22 mouse cellular contexts compared by ENCODE assay signal in genomic region chr15:96179511-96179910, GRCm38 (mm10).
DNase-seq lines count a peak whose midpoint lies in the region; ATAC-seq lines count a peak whose summit lies in the region.
"Had no signal": no experiment of that assay in that cellular context is flagged by ENCODE, and none has a peak within 500 bp of the region (broad histone marks: within the 10 kb centered on the region; RNA-seq: fewer than 3 reads in every experiment).

No protein-coding gene starts in this region.

- H3K36me3 ChIP-seq in forebrain, embryonic 15.5 days = no peaks in the 10 kb centered on the region
- no peaks in the 10 kb centered on the region for H3K36me3 ChIP-seq in hindbrain, embryonic 16.5 days (ENCODE audit: control insufficient read depth, insufficient read depth, low read length)
- H3K36me3 ChIP-seq: embryonic facial prominence, embryonic 10.5 days; forebrain, embryonic 10.5 days; hindbrain, embryonic 15.5 days had no signal

- no peaks in the 10 kb centered on the region for H3K27me3 ChIP-seq in forebrain, embryonic 15.5 days
- no peaks in the 10 kb centered on the region for H3K27me3 ChIP-seq in hindbrain, embryonic 16.5 days (replicated peaks; ENCODE audit: control insufficient read depth, insufficient read depth, low read length)
- H3K27me3 ChIP-seq: CH12.LX; hindbrain, embryonic 15.5 days had no signal

- H3K9me3 ChIP-seq in forebrain, embryonic 15.5 days = no peaks in the 10 kb centered on the region
- no peaks in the 10 kb centered on the region for H3K9me3 ChIP-seq in hindbrain, embryonic 16.5 days (ENCODE audit: control insufficient read depth, low read length)
- H3K9me3 ChIP-seq: embryonic facial prominence, embryonic 10.5 days; forebrain, embryonic 10.5 days; hindbrain, embryonic 15.5 days had no signal

- intact Hi-C loops in heart, postnatal 14 days (cut with DNase I) = no loop called here

- H3K9ac ChIP-seq in forebrain, embryonic 15.5 days (replicated peaks) = no peak overlapping the region
- H3K9ac ChIP-seq in hindbrain, embryonic 16.5 days (ENCODE audit: low read depth, low read length) = no peak overlapping the region
- H3K9ac ChIP-seq: hindbrain, embryonic 15.5 days had no signal

- DNase-seq in 3134 (ENCODE audit: extremely low read depth, insufficient read length, low spot score) (peak; percentile 63), ES-CJ7 (ENCODE audit: low read depth, low spot score) (peak; percentile 97), MN1 (ENCODE audit: low spot score) (peak; percentile 33), WW6 (ENCODE audit: low read depth, low spot score) (peak; percentile 71)
- no peak for DNase-seq in heart, postnatal 14 days
- no peak for DNase-seq in spleen, postnatal 36 days (ENCODE audit: low spot score in 2 of 2)
- DNase-seq: adrenal gland, adult 2 months; adrenal gland, postnatal 25 days; cerebellum, adult 18-20 months; cerebellum, postnatal 10 days; gastrocnemius, postnatal 36 days; heart, adult 11 months; kidney, adult 11 months; kidney, adult 9 months had no signal

- H3K4me1 ChIP-seq in forebrain, embryonic 15.5 days = peaks cover 15% of the 10 kb centered on the region
- no peaks in the 10 kb centered on the region; the same call in 1 of the 2 replicates for H3K4me1 ChIP-seq in hindbrain, embryonic 16.5 days (ENCODE audit: control insufficient read depth, insufficient read depth, low read depth, low read length)
- H3K4me1 ChIP-seq: hindbrain, embryonic 15.5 days had no signal

- ATAC-seq in forebrain, embryonic 15.5 days (replicated peaks) = no peak
- no peak for ATAC-seq in hindbrain, embryonic 16.5 days
- ATAC-seq: activated CD4-positive, CD25-positive, alpha-beta regulatory T cell, adult 4 months had no signal

- WGBS in forebrain, embryonic 15.5 days = 81% methylated on average over 5 of the region's 5 CpGs
- 80% methylated on average over 5 of the region's 5 CpGs for WGBS in hindbrain, embryonic 16.5 days

- no peak overlapping the region for H3K27ac ChIP-seq in forebrain, embryonic 15.5 days (replicated peaks)
- H3K27ac ChIP-seq in hindbrain, embryonic 16.5 days (ENCODE audit: low read depth, low read length) = no peak overlapping the region
- H3K27ac ChIP-seq: embryonic facial prominence, embryonic 10.5 days; forebrain, embryonic 10.5 days; hindbrain, embryonic 15.5 days had no signal

- H3K4me3 ChIP-seq in forebrain, embryonic 15.5 days = no peak overlapping the region
- no peak overlapping the region for H3K4me3 ChIP-seq in hindbrain, embryonic 16.5 days (ENCODE audit: low read length)
- H3K4me3 ChIP-seq: embryonic facial prominence, embryonic 10.5 days; erythroblast, embryonic 14.5 days; forebrain, embryonic 10.5 days; hindbrain, embryonic 15.5 days had no signal

- no peak overlapping the region for H3K4me2 ChIP-seq in forebrain, embryonic 15.5 days (replicated peaks)
- no peak overlapping the region for H3K4me2 ChIP-seq in hindbrain, embryonic 16.5 days (ENCODE audit: low read length)
- H3K4me2 ChIP-seq: hindbrain, embryonic 15.5 days had no signal

Comparison
In these comparisons a context has a peak if more than half of its experiments do, and no peak if none do; other contexts are left out.
1. DNase-seq: peak in 3134 (single experiment), ES-CJ7 (single experiment), MN1 (single experiment) and WW6 (single experiment); none in heart, postnatal 14 days (0 of 2) and spleen, postnatal 36 days (0 of 2).